In the genomic region with DNA sequence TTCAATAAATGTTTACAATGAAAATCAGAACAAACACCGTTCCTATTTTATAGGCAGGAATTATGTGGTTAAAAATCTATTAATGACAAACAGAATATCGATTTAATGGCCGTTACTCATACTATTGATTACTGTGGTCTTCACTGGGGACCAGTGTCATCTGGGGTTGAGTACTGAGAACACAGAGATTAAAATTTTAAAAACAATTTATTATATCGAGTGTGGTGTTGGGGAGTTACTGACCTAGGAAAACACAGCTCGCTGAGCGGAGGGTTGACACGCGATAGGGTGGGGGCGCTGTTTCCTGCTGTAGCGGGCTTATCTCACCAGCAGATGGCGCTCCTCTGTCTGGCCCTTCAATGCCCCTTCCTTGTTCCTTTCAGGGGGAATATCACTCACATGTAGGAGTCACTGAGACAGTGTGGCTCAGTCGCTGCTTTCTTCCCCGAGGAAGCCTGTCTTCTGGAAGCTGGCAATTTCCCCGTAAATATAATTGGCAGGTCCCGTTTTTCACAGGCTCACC, we compare ENCODE assay signal across 8 mouse cellular contexts.
DNase-seq lines count a peak whose midpoint lies in the region; ATAC-seq and TF ChIP-seq lines count a peak whose summit lies in the region.

No protein-coding gene starts in this region.

- 24% methylated on average over 15 of the region's 15 CpGs for WGBS in midbrain, embryonic 10.5 days
- 22% methylated on average over 15 of the region's 15 CpGs for WGBS in midbrain, embryonic 15.5 days
- WGBS in embryonic facial prominence, embryonic 14.5 days = 22% methylated on average over 15 of the region's 15 CpGs
- 11% methylated on average over 15 of the region's 15 CpGs for WGBS in liver, adult 2 months

- H3K9me3 ChIP-seq in midbrain, embryonic 10.5 days (replicated peaks) = no peaks in the 10 kb centered on the region
- no peaks in the 10 kb centered on the region for H3K9me3 ChIP-seq in midbrain, embryonic 15.5 days
- H3K9me3 ChIP-seq in embryonic facial prominence, embryonic 14.5 days (ENCODE audit: control insufficient read depth, low read length) = no peaks in the 10 kb centered on the region

- TF ChIP-seq POLR2A in liver, adult 2 months (IDR thresholded peaks at IDR 0.05; ENCODE audit: extremely low read depth, insufficient read depth, low read length) = no peak

- H3K9ac ChIP-seq in midbrain, embryonic 15.5 days = no peak overlapping the region
- H3K9ac ChIP-seq in embryonic facial prominence, embryonic 14.5 days (ENCODE audit: low read depth, low read length) = no peak overlapping the region
- no peak overlapping the region for H3K9ac ChIP-seq in liver, adult 2 months (ENCODE audit: low read depth, low read length)

- no peak overlapping the region for H3K27ac ChIP-seq in midbrain, embryonic 10.5 days (replicated peaks)
- no peak overlapping the region for H3K27ac ChIP-seq in midbrain, embryonic 15.5 days
- no peak overlapping the region for H3K27ac ChIP-seq in embryonic facial prominence, embryonic 14.5 days (replicated peaks; ENCODE audit: low read depth, low read length)
- no peak overlapping the region for H3K27ac ChIP-seq in liver, adult 2 months (replicated peaks; ENCODE audit: insufficient read depth, low read depth, low read length)

- no peak for ATAC-seq in midbrain, embryonic 15.5 days (replicated peaks)
- peak; percentile 37; the same call in 1 of the 2 replicates for ATAC-seq in embryonic facial prominence, embryonic 14.5 days (ENCODE audit: low read depth)
- peak; percentile 60; the same call in 1 of the 2 replicates for ATAC-seq in neutrophil, adult 5-6 weeks (ENCODE audit: extremely low read depth, insufficient number of reproducible peaks, low FRiP score, poor library complexity, severe bottlenecking)

- TF ChIP-seq CTCF in liver, adult 2 months (IDR thresholded peaks at IDR 0.05; ENCODE audit: low read depth, low read length) = peak; percentile 98

- H3K4me3 ChIP-seq in midbrain, embryonic 10.5 days = no peak overlapping the region
- no peak overlapping the region for H3K4me3 ChIP-seq in midbrain, embryonic 15.5 days
- H3K4me3 ChIP-seq in embryonic facial prominence, embryonic 14.5 days (ENCODE audit: low read depth, low read length) = no peak overlapping the region
- no peak overlapping the region for H3K4me3 ChIP-seq in liver, adult 2 months (ENCODE audit: insufficient read depth, low read depth, low read length)

- peak; percentile 77 for DNase-seq in midbrain, embryonic 10.5 days (ENCODE audit: low spot score)
- DNase-seq in adrenal gland, postnatal 25 days = peak; percentile 75
- peak; percentile 20 for DNase-seq in embryonic facial prominence, embryonic 14.5 days (ENCODE audit: low spot score)
- DNase-seq in kidney, adult 11 months = peak; percentile 31
- peak; percentile 56 for DNase-seq in liver, adult 2 months (ENCODE audit: extremely low read depth, low read depth, low spot score)
- DNase-seq in thymus, postnatal 10 days (ENCODE audit: low spot score in 2 of 2) = peak; percentile 41 to 78

- no peaks in the 10 kb centered on the region for H3K79me2 ChIP-seq in liver, adult 2 months (ENCODE audit: control insufficient read depth, insufficient read depth, low read length)

- peaks cover 37% of the 10 kb centered on the region for H3K27me3 ChIP-seq in midbrain, embryonic 10.5 days (ENCODE audit: low read depth, poor library complexity, severe bottlenecking)
- H3K27me3 ChIP-seq in midbrain, embryonic 15.5 days (replicated peaks) = peaks cover 18% of the 10 kb centered on the region
- peaks cover 6% of the 10 kb centered on the region for H3K27me3 ChIP-seq in embryonic facial prominence, embryonic 14.5 days (replicated peaks; ENCODE audit: control insufficient read depth, insufficient read depth, low read length)
- no peaks in the 10 kb centered on the region for H3K27me3 ChIP-seq in liver, adult 2 months (ENCODE audit: control insufficient read depth, insufficient read depth, low read length)

- H3K4me2 ChIP-seq in midbrain, embryonic 15.5 days = no peak overlapping the region
- no peak overlapping the region for H3K4me2 ChIP-seq in embryonic facial prominence, embryonic 14.5 days (ENCODE audit: low read depth, low read length)

- H3K36me3 ChIP-seq in midbrain, embryonic 10.5 days = no peaks in the 10 kb centered on the region
- H3K36me3 ChIP-seq in midbrain, embryonic 15.5 days (replicated peaks) = no peaks in the 10 kb centered on the region
- H3K36me3 ChIP-seq in embryonic facial prominence, embryonic 14.5 days (ENCODE audit: control insufficient read depth, insufficient read depth, low read length) = no peaks in the 10 kb centered on the region
- H3K36me3 ChIP-seq in liver, adult 2 months (ENCODE audit: control insufficient read depth, insufficient read depth, low read length) = no peaks in the 10 kb centered on the region

- 0 out of 2 replicates have a peak, but pooled peaks cover 3% of the 10 kb centered on the region for H3K4me1 ChIP-seq in midbrain, embryonic 10.5 days
- no peaks in the 10 kb centered on the region for H3K4me1 ChIP-seq in midbrain, embryonic 15.5 days
- H3K4me1 ChIP-seq in embryonic facial prominence, embryonic 14.5 days (ENCODE audit: control insufficient read depth, insufficient read depth, low read length) = no peaks in the 10 kb centered on the region
- peaks cover 3% of the 10 kb centered on the region; the same call in 1 of the 2 replicates for H3K4me1 ChIP-seq in liver, adult 2 months (ENCODE audit: control insufficient read depth, insufficient read depth, low read length)

Comparison
In these comparisons a context has a peak if more than half of its experiments do, and no peak if none do; other contexts are left out.
1. DNase-seq: peak in every context shown above with its lines; median percentile 77 in midbrain, embryonic 10.5 days; 75 in adrenal gland, postnatal 25 days; 60 in thymus, postnatal 10 days; 56 in liver, adult 2 months; 31 in kidney, adult 11 months; 20 in embryonic facial prominence, embryonic 14.5 days.